Mouse (Mus musculus): ENCODE measurements around the gene Rtn4ip1. TPM values are rescaled to one million over a fixed set of nuclear protein-coding genes. Genes with fewer than 3 reads are reported as not detected.

Gene Rtn4ip1
- 11.3 and 11.9 TPM in 2 replicates for polyA plus RNA-seq (2012; rRNA removed)

DNA sequence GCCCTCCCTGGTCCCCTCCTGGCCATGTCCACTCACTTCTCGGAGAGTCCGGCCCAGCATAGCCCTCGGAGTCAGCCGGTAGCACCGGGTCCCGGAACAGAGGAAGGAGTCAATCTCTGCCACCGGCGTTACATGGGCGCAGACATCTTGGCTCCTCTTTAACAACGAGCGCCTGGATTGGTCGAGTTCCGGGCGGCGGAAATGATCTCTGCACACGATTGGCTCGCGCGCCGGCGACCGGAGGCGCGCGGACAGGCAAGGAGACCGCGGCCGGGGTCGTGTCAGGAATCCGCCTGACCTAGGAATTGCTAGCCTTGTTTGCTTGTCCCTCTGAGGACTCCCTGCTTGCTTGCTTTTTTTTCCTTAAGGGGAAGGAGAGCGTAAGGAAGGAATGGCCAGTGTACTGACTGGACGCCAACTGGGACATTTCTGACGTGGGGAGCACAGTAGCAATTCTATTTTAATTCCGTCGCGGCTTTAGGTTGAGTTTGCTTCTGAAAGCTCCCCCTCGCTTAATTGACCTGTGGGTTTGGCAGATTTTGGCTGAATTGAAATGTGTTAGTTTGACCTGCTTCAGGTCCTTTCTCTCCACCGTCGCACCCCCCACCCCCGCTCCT lies at the start of gene Rtn4ip1, which contains the start of gene Qrsl1:
Rtn4ip1 (plus strand) TSS at position 230 of the 617 bp plus-strand sequence.
Qrsl1 (minus strand) TSS at position 168 of the 617 bp plus-strand sequence.

Other genes starting within 250 kb of the Rtn4ip1 start
- 24.3 and 25.5 TPM in 2 replicates for gene Qrsl1, start 62 bp upstream of the Rtn4ip1 start, polyA plus RNA-seq (2012; rRNA removed)
- gene Crybg1, start 247.0 kb downstream of the Rtn4ip1 start, polyA plus RNA-seq (2012; rRNA removed), result 0.22 and 0.58 TPM in 2 replicates

Data from central nervous system, embryonic 14 days (tissue).